ENCODE assay signal across 8 mouse cellular contexts in genomic region chr8:57328161-57328920, GRCm38 (mm10). TPM values are rescaled to one million over a fixed set of nuclear protein-coding genes. Genes with fewer than 3 reads are reported as not detected.
DNase-seq lines count a peak whose midpoint lies in the region; ATAC-seq and TF ChIP-seq lines count a peak whose summit lies in the region.

No protein-coding gene starts in this region.

- peak overlapping the region; percentile 36 for H3K4me2 ChIP-seq in hindbrain, postnatal 0 days (ENCODE audit: low read depth, low read length)
- peak overlapping the region; percentile 50 for H3K4me2 ChIP-seq in stomach, postnatal 0 days (replicated peaks; ENCODE audit: low read depth)

- TF ChIP-seq EP300 in stomach, postnatal 0 days (optimal IDR thresholded peaks at IDR 0.05) = no peak

- intact Hi-C loops in left cerebral cortex, postnatal 14 days (cut with DNase I) = no loop called here

- DNase-seq in urinary bladder, postnatal 25 days (ENCODE audit: low spot score) = peak; percentile 61
- DNase-seq in urinary bladder, adult 2 months (ENCODE audit: low spot score) = no peak
- DNase-seq in gastrocnemius, postnatal 25 days = peak; percentile 78
- DNase-seq in hindbrain, postnatal 0 days (ENCODE audit: low spot score) = peak; percentile 57
- peak; percentile 5 for DNase-seq in lung, postnatal 25 days (ENCODE audit: low spot score)
- DNase-seq in stomach, postnatal 0 days (ENCODE audit: low spot score) = peak; percentile 71
- no peak for DNase-seq in left cerebral cortex, postnatal 14 days (ENCODE audit: low spot score in 2 of 2)
- DNase-seq in layer of hippocampus, adult 8-10 months (ENCODE audit: low spot score in 2 of 2) = no peak

- TF ChIP-seq CTCF in hindbrain, postnatal 0 days (IDR thresholded peaks at IDR 0.05; ENCODE audit: low read depth) = no peak
- 0 out of 2 replicates have a peak, but pooled peaks have one; percentile 17 for TF ChIP-seq CTCF in stomach, postnatal 0 days (IDR thresholded peaks at IDR 0.05; ENCODE audit: low read depth)

- H3K4me1 ChIP-seq in hindbrain, postnatal 0 days (ENCODE audit: insufficient read depth, low read length) = no peaks in the 10 kb centered on the region
- H3K4me1 ChIP-seq in stomach, postnatal 0 days (replicated peaks; ENCODE audit: control insufficient read depth, insufficient read depth) = no peaks in the 10 kb centered on the region

- WGBS in hindbrain, postnatal 0 days = 1% methylated on average over 42 of the region's 42 CpGs
- 2% methylated on average over 42 of the region's 42 CpGs for WGBS in stomach, postnatal 0 days

- no peaks in the 10 kb centered on the region for H3K36me3 ChIP-seq in hindbrain, postnatal 0 days (ENCODE audit: insufficient read depth, low read length)
- H3K36me3 ChIP-seq in stomach, postnatal 0 days (ENCODE audit: control insufficient read depth, insufficient read depth, low read length) = no peaks in the 10 kb centered on the region; the same call in 1 of the 2 replicates

- peak; percentile 67 for ATAC-seq in hindbrain, postnatal 0 days
- ATAC-seq in stomach, postnatal 0 days (ENCODE audit: low FRiP score, low TSS enrichment) = peak; percentile 88

- no peak overlapping the region for H3K9ac ChIP-seq in hindbrain, postnatal 0 days (replicated peaks; ENCODE audit: low read length)
- peak overlapping the region; percentile 53 for H3K9ac ChIP-seq in stomach, postnatal 0 days (ENCODE audit: low read length)

- peak overlapping the region; percentile 13; the same call in 1 of the 2 replicates for H3K4me3 ChIP-seq in hindbrain, postnatal 0 days (ENCODE audit: low read length)
- peak overlapping the region; percentile 30 for H3K4me3 ChIP-seq in stomach, postnatal 0 days (ENCODE audit: low read depth, low read length)

- no peak overlapping the region for H3K27ac ChIP-seq in hindbrain, postnatal 0 days
- H3K27ac ChIP-seq in stomach, postnatal 0 days (replicated peaks) = peak overlapping the region; percentile 84

- peaks cover 86% of the 10 kb centered on the region for H3K27me3 ChIP-seq in hindbrain, postnatal 0 days (ENCODE audit: insufficient read depth, low read length)
- H3K27me3 ChIP-seq in stomach, postnatal 0 days (ENCODE audit: control insufficient read depth, insufficient read depth, low read length) = peaks cover 3% of the 10 kb centered on the region; the same call in 1 of the 2 replicates

- H3K9me3 ChIP-seq in hindbrain, postnatal 0 days (ENCODE audit: low read length) = no peaks in the 10 kb centered on the region
- H3K9me3 ChIP-seq in stomach, postnatal 0 days (ENCODE audit: control insufficient read depth, low read length) = no peaks in the 10 kb centered on the region

RNA-seq across cellular contexts. Expression of gene Hand2, which starts 7.6 kb away (rescaled TPM):
- 32.1 and 34.9 TPM in 2 replicates for polyA plus RNA-seq in urinary bladder, adult 2 months (2012; rRNA removed)
- total RNA-seq in gastrocnemius, postnatal 25 days (2021) = under 1 TPM in 1 of 2 experiments, not detected in 1; 0.21 TPM
- total RNA-seq in hindbrain, postnatal 0 days (2014; rRNA removed) = not detected in 2 replicates
- not detected in 2 replicates for polyA plus RNA-seq in hindbrain, postnatal 0 days (2015; fragmentation: Nextera tagmentation; extraction: Ambion mirVana)
- polyA plus RNA-seq in stomach, postnatal 0 days (2015; fragmentation: Nextera tagmentation; extraction: Ambion mirVana) = 6.8 and 7.7 TPM in 2 replicates
- not detected for total RNA-seq in left cerebral cortex, postnatal 14 days (2021)
- total RNA-seq in layer of hippocampus, adult 8-10 months (2022) = not detected

Comparison
In these comparisons a context has a peak if more than half of its experiments do, and no peak if none do; other contexts are left out.
1. DNase-seq: peak in urinary bladder, postnatal 25 days (single experiment), gastrocnemius, postnatal 25 days (single experiment), hindbrain, postnatal 0 days (single experiment), lung, postnatal 25 days (single experiment) and stomach, postnatal 0 days (single experiment); none in urinary bladder, adult 2 months (single experiment), left cerebral cortex, postnatal 14 days (0 of 2) and layer of hippocampus, adult 8-10 months (0 of 2).